Mouse (Mus musculus) myocyte (in vitro differentiated cells): Measurements from ENCODE around the gene Rab26.

ENCODE experiments used
- CEBPB ChIP-seq: IDR thresholded peaks from 2 replicates; pipeline ENCODE4 v1.6.1; 2011; ENCODE audit warnings: mild to moderate bottlenecking, moderate library complexity; ENCODE audit not compliant: poor library complexity, insufficient read depth, severe bottlenecking
- MAX ChIP-seq: IDR thresholded peaks from one replicate; pipeline ENCODE4 v1.6.1; 2011; ENCODE audit warnings: low read depth, mild to moderate bottlenecking, control low read depth
- MYOG ChIP-seq, 3 experiments: IDR thresholded peaks; one replicate each; pipeline ENCODE4 v1.6.1; 2011; ENCODE audit warnings: control low read depth in 2 of 3, low read depth in 2 of 3, mild to moderate bottlenecking in 2 of 3; ENCODE audit not compliant: insufficient read length in 2 of 3, control insufficient read depth in 1 of 3, insufficient read depth in 1 of 3
- POLR2A ChIP-seq: IDR thresholded peaks from one replicate; pipeline ENCODE4 v1.6.1; 2011; ENCODE audit warnings: low read depth, mild to moderate bottlenecking, control low read depth, moderate library complexity; ENCODE audit not compliant: insufficient read length
- TCF12 ChIP-seq: IDR thresholded peaks from one replicate; pipeline ENCODE4 v1.6.1; 2011; ENCODE audit warnings: mild to moderate bottlenecking, control low read depth; ENCODE audit not compliant: poor library complexity, insufficient read depth, severe bottlenecking
- USF1 ChIP-seq: IDR thresholded peaks from one replicate; pipeline ENCODE4 v1.6.1; 2011; ENCODE audit warnings: low read depth, mild to moderate bottlenecking, control low read depth, moderate library complexity

DNA sequence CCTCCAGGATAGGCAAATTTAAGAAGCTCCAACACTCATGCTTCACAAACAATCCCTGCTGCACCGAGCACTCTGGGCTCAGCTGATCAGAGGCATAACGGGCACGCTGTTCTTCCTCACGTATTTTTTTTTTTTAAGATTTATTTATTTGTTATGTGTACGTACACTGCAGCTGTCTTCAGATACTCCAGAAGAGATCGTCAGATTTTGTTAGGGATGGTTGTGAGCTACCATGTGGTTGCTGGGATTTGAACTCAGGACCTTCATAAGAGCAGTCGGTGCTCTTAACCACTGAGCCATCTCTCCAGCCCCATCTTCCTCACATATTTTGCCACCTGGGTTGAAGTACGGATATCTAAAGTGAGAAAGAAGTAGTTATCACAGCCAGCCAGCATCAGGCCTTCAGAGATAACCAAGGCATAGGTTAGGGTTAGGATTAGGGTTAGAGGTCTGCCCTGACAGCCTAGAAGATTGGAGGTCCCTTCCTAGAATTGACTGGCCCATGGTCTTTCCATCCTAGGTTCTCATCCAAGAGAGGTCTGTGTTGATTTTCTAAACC lies at the start of gene Rab26:
- TF ChIP-seq POLR2A (no peak), USF1 (no peak), TCF12 (no peak), MYOG (IDR thresholded peaks at IDR 0.05; ENCODE audit: control insufficient read depth in 1 of 3, insufficient read depth in 1 of 3, insufficient read length in 2 of 3, low read depth in 2 of 3) (no peak), CEBPB (no peak), MAX (no peak)
